In the genomic region with DNA sequence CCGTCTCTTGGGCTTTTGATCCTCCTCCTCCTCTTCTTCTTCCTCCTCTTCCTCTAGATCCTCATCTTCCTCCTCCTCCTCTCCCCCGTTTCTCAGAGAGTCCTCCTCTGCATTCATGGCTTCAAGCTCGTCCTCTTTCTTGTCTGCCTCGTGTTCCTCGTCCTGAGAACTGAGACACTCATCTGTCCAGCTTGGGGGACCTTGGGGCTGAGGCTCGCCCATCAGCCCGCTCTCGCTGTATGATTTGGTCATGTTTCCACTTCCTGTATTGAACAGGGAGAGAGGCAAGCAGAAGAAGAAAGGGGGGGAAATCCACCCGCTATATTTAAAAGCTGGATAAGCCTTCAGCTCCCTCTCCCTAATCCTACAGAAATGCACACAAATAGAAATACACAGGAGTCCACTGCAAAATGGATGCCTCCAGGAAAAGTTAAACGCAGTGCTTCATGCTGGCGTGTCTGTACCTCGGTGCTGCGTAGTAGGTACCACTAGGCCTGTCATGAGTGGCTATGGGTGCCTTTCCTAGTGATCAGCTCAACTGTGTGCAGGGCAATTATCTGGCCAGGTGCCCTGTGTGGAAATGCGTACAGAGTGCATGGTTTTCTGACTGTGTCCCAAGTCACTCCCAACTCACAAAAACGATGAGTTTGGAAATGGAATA, we compare ENCODE assay signal across 9 mouse cellular contexts. TPM values are rescaled to one million over a fixed set of nuclear protein-coding genes. Genes with fewer than 3 reads are reported as not detected.
DNase-seq lines count a peak whose midpoint lies in the region; ATAC-seq lines count a peak whose summit lies in the region.
"Had no signal": no experiment of that assay in that cellular context is flagged by ENCODE, and none has a peak within 500 bp of the region (broad histone marks: within the 10 kb centered on the region; RNA-seq: fewer than 3 reads in every experiment).

No protein-coding gene starts in this region.

- H3K4me3 ChIP-seq in hindbrain, embryonic 12.5 days = peak overlapping the region; percentile 49

- DNase-seq in cerebellum, adult 11 months = peak; percentile 77
- DNase-seq in cerebellum, postnatal 14 days = peak; percentile 86 to 91
- peak; percentile 19 for DNase-seq in neural tube, embryonic 10.5 days (ENCODE audit: extremely low spot score, low spot score)
- no peak for DNase-seq in adrenal gland, adult 18-20 months (ENCODE audit: low spot score in 2 of 2)
- no peak for DNase-seq in adipocyte (ENCODE audit: low spot score)
- DNase-seq in gastrocnemius, postnatal 25 days = no peak

- H3K4me1 ChIP-seq in hindbrain, embryonic 12.5 days = peaks cover 28% of the 10 kb centered on the region

- 12% methylated on average over 15 of the region's 15 CpGs for WGBS in hindbrain, embryonic 12.5 days

- no peak for ATAC-seq in hindbrain, embryonic 12.5 days (ENCODE audit: low FRiP score)
- no peak for ATAC-seq in granulocyte monocyte progenitor cell, adult 5-6 weeks (replicated peaks; ENCODE audit: poor library complexity, severe bottlenecking)

- H3K27me3 ChIP-seq in hindbrain, embryonic 12.5 days = peaks cover 48% of the 10 kb centered on the region

- H3K9ac ChIP-seq in hindbrain, embryonic 12.5 days = peak overlapping the region; percentile 64
- H3K9ac ChIP-seq: limb, embryonic 13.5 days had no signal

- H3K36me3 ChIP-seq in hindbrain, embryonic 12.5 days = no peaks in the 10 kb centered on the region
- H3K36me3 ChIP-seq: limb, embryonic 13.5 days had no signal

- no peaks in the 10 kb centered on the region for H3K9me3 ChIP-seq in hindbrain, embryonic 12.5 days (replicated peaks)

- H3K4me2 ChIP-seq in hindbrain, embryonic 12.5 days (replicated peaks) = peak overlapping the region; percentile 67

- H3K27ac ChIP-seq in hindbrain, embryonic 12.5 days = peak overlapping the region; percentile 82
- H3K27ac ChIP-seq: limb, embryonic 13.5 days had no signal

RNA-seq across cellular contexts. Expression of a gene that starts 1.6 kb away (rescaled TPM):
- 25.3 and 30.4 TPM in 2 replicates for polyA plus RNA-seq in hindbrain, embryonic 12.5 days (2016; fragmentation: Nextera tagmentation; extraction: Ambion mirVana)
- total RNA-seq in adrenal gland, adult 18-20 months (2021) = not detected
- total RNA-seq in gastrocnemius, postnatal 25 days (2021) = not detected
- not detected in 2 replicates for total RNA-seq in granulocyte monocyte progenitor cell, adult 5-6 weeks (2014; fragmentation: Nextera tagmentation)
- not detected in 2 replicates for total RNA-seq in granulocyte monocyte progenitor cell, adult 5-6 weeks (2017)
- polyA plus RNA-seq: limb, embryonic 13.5 days had no signal

RNA-seq across cellular contexts. Expression of a gene that starts 1.7 kb away (rescaled TPM):
- polyA plus RNA-seq in hindbrain, embryonic 12.5 days (2016; fragmentation: Nextera tagmentation; extraction: Ambion mirVana) = 3.6 and 4.1 TPM in 2 replicates
- total RNA-seq in adrenal gland, adult 18-20 months (2021) = 1 to 10 TPM; 2.5 to 4.2 TPM
- 1 to 10 TPM in 1 of 2 experiments, not detected in 1; 1.2 TPM for total RNA-seq in gastrocnemius, postnatal 25 days (2021)
- 6.8 and 11.2 TPM in 2 replicates for total RNA-seq in granulocyte monocyte progenitor cell, adult 5-6 weeks (2014; fragmentation: Nextera tagmentation)
- 7.1 and 10.4 TPM in 2 replicates for total RNA-seq in granulocyte monocyte progenitor cell, adult 5-6 weeks (2017)

Comparison
In these comparisons a context has a peak if more than half of its experiments do, and no peak if none do; other contexts are left out.
1. DNase-seq: peak in cerebellum, adult 11 months (single experiment), cerebellum, postnatal 14 days (2 of 2) and neural tube, embryonic 10.5 days (single experiment); none in adrenal gland, adult 18-20 months (0 of 2), adipocyte (single experiment) and gastrocnemius, postnatal 25 days (single experiment).